Mouse (Mus musculus) granulocyte monocyte progenitor cell, adult 5-6 weeks (primary cell): ENCODE data around the gene Cfap73. TPM values are rescaled to one million over a fixed set of nuclear protein-coding genes. Genes with fewer than 3 reads are reported as not detected.

Experiments used
- ATAC-seq: replicated peaks from 2 replicates; pipeline ENCODE4 v1.8.0; 2016; ENCODE audit warnings: mild to moderate bottlenecking, moderate TSS enrichment, inconsistent platforms; ENCODE audit not compliant: poor library complexity, severe bottlenecking
- total RNA-seq, 2 experiments: library from RNA; stranded (forward) in 1 of 2; stranded (reverse) in 1 of 2; fragments of 200-712, 200-1000 nt in 1 of 2; fragments of >200 nt in 1 of 2; fragmentation: Nextera tagmentation in 1 of 2; gene quantifications; 2 replicates each; pipeline ENCODE4 v1.2.3; 2014 to 2017

The Cfap73 gene
- total RNA-seq, 2 experiments from 2014 or later: not detected

GRCm38 (mm10) chr5:120648569-120649373 is 14.7 kb upstream of the Cfap73 start, which contains the start of gene Rasal1:
Gene Rasal1, plus strand, starts transcription at chr5:120648812.
- ATAC-seq: peak; percentile 69

DNA sequence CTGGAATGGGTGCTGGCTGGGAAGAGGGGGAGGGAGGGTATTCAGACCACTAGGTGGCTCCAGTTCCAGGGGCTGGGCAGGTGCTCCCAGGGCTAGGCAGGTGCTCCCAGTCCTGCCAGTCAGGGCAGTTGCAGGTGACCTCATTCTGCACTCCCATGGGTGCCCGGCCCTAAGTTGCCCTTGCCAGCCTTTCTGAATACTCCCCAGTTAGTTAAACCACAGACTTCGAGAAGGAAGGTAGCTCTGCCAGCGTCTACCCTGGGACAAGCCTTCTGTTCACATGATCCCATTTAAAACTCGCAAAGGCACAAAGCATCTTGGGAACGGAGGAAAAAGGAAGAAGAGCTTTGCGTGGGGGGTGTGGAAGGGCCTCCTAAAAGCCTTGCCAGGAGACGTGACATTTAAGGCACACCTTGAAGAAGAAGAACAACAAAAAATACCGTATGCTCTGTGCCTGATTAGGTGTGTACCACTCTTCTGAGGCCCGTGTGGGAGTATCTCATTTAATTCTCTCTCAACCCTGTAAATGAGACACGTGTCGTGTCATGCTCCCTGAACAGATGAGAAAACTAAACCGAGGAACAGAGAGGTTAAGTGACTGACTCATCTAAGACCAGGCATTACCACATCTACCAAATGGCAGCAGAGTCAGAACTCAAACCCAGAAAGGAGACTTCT is 13.9 kb upstream of the Cfap73 start:
- no peak for ATAC-seq

DNA sequence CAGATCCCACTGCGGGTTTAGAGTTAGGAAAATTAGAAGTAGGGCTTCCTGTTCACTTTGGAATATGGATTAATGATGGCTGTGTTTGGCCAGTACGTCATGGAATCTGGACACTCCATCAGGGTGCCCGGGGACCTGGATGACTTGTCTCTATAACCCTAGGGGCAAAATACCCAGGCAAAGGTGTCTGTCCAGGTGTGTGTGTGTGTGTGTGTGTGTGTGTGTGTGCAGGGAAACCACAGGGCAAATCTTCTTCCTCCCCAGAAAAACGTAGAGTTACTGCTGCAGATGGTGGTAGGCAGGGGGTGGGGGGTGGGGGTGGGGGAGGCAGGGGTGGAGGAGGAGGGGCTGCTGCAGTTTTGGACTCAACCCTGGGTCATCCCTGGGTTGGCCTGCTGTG is 13.3 kb upstream of the Cfap73 start:
- ATAC-seq: no peak

GRCm38 (mm10) chr5:120645851-120646250 is 11.8 kb upstream of the Cfap73 start:
- ATAC-seq: no peak

- no peak for ATAC-seq
Observed at GRCm38 (mm10) chr5:120644227-120644626, 10.2 kb upstream of the Cfap73 start.

GRCm38 (mm10) chr5:120643365-120644085 is 9.5 kb upstream of the Cfap73 start:
- ATAC-seq: peak; percentile 79

DNA sequence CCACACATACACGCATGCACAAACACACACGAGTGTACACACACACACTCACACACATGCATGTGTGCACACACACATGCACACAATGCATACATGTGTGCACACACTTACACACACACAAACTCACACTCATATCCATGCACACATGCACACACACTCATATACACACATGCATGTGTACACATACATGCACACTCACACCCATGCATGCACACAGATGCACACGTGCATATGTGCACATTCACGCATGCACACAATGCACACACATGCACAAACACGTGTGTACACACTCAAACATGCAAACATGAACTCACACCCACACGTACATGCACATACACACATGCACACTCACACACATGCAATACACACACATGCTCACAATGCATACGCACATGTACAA is 6.1 kb upstream of the Cfap73 start:
- no peak for ATAC-seq

DNA sequence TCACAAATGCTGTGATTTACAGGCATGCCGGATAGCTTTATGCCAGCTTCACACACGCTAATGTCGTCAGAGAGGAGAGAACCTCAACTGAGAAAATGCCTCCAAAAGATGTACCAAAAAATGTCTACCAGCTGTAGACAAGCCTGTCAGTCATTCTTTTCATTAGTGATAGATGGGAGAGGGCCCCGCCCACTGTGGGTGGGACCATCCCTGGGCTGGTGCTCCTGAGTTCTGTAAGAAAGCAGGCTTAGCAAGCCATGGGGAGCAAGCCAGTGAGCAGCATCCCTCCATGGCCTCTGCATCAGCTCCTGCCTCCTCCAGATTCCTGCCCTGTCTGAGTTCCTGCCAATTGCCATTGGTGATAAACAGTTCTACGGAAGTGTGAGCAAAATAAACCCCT is 1.6 kb upstream of the Cfap73 start:
- ATAC-seq: no peak

DNA sequence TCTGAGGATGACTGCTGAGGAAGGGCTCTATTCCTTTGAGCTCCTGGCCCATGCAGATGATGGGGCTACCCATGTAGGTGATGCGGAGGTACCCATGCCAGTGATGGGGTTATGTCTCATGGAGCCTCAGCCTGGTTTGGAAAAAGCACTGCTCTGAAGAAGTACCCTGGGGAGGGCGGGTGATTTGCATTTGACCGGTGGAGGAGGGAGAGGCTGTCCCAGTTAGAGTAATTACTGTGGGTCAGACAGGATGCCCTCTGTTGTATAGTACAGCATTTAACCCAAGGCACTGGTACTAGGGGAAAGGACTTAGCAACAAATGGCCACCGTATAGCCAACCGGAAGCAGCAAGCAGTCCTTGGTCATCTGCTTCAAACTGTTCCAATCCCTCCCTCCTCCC is 825 bp upstream of the Cfap73 start:
- ATAC-seq: no peak

DNA sequence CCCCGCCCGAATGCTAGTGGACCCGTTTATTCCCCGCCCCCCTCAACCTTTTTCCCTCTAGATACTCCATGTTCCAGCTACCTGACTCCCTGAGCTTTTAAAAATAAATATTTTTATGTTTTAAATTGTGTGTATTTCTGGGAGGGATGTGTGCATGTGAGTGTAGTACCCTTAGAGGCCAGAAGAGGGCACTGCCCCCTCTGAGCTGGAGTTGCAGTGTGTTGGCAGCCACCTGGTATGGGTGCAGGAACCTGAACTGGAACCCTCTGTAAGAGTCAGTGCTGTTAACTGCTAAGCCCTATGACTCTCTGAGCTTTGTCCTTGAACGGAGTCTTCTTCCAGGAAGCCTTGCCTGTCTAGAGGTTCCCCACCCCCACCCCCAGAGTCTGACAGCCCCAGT is 2.1 kb downstream of the Cfap73 start:
- no peak for ATAC-seq

GRCm38 (mm10) chr5:120631128-120631527 is 2.9 kb downstream of the Cfap73 start:
- ATAC-seq: no peak; the same call in 1 of the 2 replicates

DNA sequence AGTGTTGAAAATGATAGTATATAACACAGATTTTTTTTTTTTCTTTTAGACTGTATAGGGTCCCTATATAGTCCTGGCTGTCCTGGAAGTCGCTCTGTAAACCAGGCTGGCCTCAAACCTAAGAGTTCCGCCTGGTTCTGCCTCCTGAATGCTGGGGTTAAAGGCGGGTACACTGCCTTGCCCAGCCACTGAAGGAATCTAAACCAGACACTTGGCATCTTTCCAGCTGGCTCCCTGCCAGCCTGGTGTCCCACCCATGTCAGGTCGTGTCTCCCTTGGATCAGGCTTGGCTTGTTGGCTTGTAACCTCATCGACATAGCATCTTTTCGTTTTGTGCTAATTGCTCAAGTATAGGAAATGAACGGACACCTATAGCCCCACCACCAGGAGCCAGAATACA is 5.4 kb downstream of the Cfap73 start:
- ATAC-seq: no peak

- ATAC-seq: no peak
Observed at GRCm38 (mm10) chr5:120627515-120628300, 6.3 kb downstream of the Cfap73 start.

DNA sequence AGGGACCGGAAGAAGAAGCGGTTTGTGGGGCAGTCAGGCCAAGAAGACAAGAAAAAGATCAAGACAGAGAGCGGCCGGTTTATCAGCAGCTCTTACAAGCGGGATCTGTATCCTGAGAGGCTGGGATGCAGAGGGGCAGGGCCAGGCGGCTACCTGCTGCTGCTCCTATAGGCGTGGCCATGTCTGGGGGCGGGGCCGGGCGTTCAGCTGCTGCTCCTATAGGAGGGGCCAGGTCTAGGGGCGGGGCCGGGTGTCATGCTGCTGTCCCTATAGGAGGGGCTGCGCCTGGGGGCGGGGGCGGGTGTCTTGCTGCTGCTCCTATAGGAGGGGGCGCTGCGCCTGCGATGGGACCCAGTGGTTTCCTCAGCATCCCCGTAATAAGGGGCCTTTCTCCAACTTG is 7.6 kb downstream of the Cfap73 start:
- ATAC-seq: peak; percentile 36

DNA sequence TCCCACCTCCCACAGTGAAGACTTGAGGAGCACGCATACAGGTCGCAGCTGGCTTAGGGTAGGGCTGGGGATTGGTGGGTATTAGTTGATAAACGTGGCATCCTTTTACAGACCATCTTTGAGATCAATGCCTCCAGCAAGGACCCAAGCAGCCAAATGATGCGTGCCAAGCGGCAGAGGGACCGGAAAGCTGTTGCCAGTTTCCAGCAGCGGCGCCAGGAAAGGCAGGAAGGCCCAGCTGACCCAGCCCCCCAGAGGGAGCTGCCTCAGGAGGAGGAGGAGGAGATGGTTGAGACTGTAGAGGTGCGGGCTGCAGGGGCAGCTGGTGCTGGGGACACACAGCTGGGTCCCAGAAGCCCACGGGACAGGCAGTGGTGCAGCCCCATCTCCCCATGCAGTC is 9.6 kb downstream of the Cfap73 start:
- ATAC-seq: no peak

GRCm38 (mm10) chr5:120622198-120622851 is 11.7 kb downstream of the Cfap73 start:
- no peak for ATAC-seq

DNA sequence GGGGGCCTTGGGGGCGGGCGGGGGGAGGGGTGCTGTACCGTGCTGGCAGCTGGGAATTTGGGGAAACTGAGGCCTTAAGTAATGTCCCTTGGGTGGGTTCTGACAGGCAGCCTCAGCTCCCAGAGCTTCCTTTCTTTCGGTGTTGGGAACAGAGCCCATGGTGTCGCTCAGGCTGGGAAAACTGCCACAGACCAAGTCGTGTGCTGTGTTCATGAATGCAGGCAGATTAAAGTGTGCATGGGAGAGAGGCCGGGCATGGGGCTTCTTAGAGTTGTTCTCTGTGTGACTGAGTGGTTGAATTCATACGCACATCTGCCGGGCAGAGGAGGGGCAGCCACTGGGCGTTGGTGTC is 12.2 kb downstream of the Cfap73 start:
- ATAC-seq: no peak

DNA sequence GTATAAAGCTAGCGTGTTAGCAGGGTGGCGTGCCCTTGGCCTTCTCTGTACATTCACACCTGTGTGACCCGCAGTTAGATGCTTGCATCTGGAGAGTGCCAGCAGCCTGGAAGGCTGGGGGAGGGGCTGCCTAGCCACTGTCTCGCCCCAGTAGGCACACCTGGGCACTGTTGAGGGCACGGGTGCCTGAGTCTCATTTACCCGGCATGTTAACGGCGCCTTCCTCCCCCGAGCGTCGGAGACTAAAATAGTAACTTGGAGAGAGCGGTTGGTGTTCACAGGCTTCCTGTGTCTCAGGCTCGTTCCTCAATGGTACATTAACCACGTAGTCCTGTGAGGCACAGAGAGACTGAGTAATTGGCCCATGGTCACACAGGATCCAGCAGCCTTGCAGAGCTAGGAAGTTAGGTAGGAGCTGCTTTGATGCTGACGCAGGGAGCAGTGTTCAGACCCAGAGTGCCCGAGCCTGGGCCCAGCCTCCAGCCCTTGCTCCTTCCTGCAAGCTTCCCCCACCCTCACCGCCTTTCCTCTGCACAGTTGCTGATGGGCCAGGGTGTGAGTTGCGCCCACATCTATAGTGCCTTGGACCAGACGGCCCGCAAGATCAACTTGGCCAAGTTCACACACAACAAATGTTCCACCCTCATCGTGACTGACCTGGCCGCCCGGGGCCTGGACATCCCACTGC is 12.8 kb downstream of the Cfap73 start:
- ATAC-seq: no peak

DNA sequence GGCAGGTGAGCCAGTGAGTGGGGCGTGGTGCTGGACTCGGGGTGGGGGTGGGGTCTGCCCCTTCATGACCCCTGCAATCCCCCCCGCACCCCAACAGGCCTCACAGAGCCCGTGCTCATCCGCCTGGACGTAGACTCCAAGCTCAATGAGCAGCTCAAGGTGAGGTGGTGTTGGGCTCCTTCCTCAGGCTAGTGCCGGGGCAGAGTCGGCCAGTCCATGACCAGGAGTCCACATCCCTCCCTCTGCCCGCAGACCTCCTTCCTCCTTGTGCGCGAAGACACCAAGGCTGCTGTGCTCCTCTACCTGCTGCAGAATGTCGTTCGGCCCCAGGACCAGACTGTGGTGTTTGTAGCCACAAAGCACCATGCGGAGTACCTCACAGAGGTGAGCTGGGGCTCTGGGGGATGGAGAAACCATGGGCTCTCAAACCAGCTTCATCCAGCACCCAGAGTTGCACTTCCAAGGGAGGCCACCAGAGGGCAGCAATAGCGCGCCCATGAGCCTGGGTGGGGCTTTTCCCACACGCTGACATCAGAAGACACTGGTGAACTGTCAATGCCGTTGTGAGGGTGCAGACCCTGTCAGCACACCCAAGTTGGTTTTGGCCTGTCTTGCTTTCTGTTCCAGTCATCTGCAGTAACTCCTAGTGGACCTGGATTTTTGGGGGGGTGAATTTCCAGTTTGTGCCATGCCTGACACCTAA is 13.5 kb downstream of the Cfap73 start:
- ATAC-seq: peak; percentile 80
